Mouse (Mus musculus) CH12F3 (cell line): ENCODE data around the gene H2afx.

Source experiments
- in situ Hi-C: fragments of 300-500 bp; cut with MboI; formaldehyde crosslinking; loops from 2 replicates; pipeline ENCODE4 v1.14.3; 2020; ENCODE audit warnings: low sequenced_read_pairs

Gene H2afx

DNA sequence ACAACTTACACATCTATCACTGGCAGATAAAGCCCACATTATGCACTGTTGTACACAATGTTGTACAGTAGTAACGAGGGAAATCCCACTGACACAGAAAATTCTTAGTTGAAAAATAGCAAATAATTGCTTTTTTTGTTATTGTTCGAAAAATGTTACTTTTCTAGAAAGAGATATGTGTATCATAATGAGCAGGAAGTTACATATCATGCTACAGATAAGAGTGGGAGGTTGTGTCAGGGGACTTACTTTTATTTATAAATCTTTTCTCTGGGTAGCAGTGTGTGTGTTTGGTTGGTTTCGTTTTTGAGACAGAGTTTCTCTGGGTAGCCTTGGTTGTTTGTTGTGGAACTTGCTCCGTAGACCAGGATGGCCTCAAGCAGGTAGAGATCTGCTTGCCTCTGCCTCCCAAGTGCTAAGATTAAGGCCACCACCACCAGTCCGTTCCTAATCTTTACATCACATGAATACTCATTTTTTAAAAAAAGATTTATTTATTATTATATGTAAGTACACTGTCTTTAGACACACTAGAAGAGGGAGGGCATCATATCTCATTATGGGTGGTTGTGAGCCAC lies 43.7 kb downstream of the H2afx start:
- in situ Hi-C loops: no loop called here

GRCm38 (mm10) chr9:44379054-44379834 lies 44.8 kb downstream of the H2afx start, which contains the start of gene Hyou1:
Gene Hyou1, plus strand, starts transcription at chr9:44379490.
- in situ Hi-C loops: no loop called here

DNA sequence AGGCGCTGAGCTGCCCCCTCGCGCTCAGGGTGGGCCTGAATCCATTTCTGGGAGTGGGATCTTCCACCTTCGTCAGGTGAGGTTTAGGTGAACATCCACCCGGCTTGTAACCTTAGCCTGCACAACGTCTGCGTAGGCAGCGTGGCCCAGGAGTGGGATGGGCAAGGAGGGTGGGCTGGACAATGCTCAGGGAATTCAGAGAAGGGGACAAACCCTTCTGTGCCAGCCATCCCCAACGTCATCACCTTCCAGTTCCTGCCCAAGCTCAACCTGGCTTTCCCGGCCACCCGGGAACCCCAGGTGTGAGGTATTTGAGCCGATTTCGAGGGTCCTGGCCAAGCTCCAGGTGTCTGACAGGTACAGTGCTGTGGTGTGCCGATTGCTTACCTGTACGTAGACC lies 45.4 kb downstream of the H2afx start:
- in situ Hi-C loops: no loop called here

DNA sequence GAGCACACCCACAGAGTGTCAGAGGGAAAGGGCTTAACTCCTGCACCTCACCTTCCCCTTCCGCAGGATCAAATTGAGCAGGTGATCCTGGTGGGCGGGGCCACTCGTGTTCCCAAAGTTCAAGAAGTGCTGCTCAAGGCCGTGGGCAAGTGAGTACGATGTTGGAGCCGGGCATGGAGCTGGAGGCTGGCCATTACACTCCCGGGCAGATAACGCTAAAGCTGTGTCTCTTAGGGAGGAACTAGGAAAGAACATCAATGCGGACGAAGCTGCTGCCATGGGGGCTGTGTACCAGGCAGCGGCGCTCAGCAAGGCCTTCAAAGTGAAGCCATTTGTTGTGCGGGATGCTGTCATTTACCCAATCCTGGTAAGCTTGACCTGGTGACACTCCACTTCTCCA lies 50.1 kb downstream of the H2afx start:
- in situ Hi-C loops: no loop called here
